Mouse (Mus musculus): ENCODE results near the gene Pygo1.

GRCm38 (mm10) chr9:72902057-72902456, 23.4 kb upstream of the Pygo1 start:
- TF ChIP-seq CTCF (conservative IDR thresholded peaks at IDR 0.05 in 1 of 2, IDR thresholded peaks at IDR 0.05 in 1 of 2; ENCODE audit: low read depth in 2 of 2, low read length in 2 of 2) (no peak), EP300 (IDR thresholded peaks at IDR 0.05; ENCODE audit: low read length) (no peak), TCF12 (IDR thresholded peaks at IDR 0.05; ENCODE audit: low read depth, low read length) (no peak), BHLHE40 (IDR thresholded peaks at IDR 0.05; ENCODE audit: low read depth, low read length) (no peak), ZNF384 (IDR thresholded peaks at IDR 0.05; ENCODE audit: low read depth, low read length) (no peak), HCFC1 (IDR thresholded peaks at IDR 0.05; ENCODE audit: low read depth, low read length) (no peak), CHD2 (IDR thresholded peaks at IDR 0.05; ENCODE audit: low read length) (no peak)
